Comparison of ENCODE assay signal across 8 mouse cellular contexts in genomic region chr11:88148015-88148637, GRCm38 (mm10). TPM values are rescaled to one million over a fixed set of nuclear protein-coding genes. Genes with fewer than 3 reads are reported as not detected.
A peak's percentile ranks its signal among the peaks of the same experiment; 100 is the strongest.
DNase-seq lines count a peak whose midpoint lies in the region; ATAC-seq and TF ChIP-seq lines count a peak whose summit lies in the region.

No protein-coding gene starts in this region.

- H3K9ac ChIP-seq in lung, embryonic 14.5 days: no peak overlapping the region; the same call in 1 of the 2 replicates

- H3K4me3 ChIP-seq in lung, embryonic 14.5 days (ENCODE audit: low read depth, low read length): no peak overlapping the region
- peak overlapping the region; percentile 23 for H3K4me3 ChIP-seq in limb, embryonic 10.5 days
- H3K4me3 ChIP-seq in small intestine, adult 2 months (ENCODE audit: low read depth, low read length): no peak overlapping the region

- DNase-seq in cerebellum, adult 9-11 months: peak; percentile 22
- DNase-seq in lung, embryonic 14.5 days: no peak
- no peak for DNase-seq in lung, postnatal 10 days
- DNase-seq in limb, embryonic 10.5 days (ENCODE audit: low spot score): no peak
- DNase-seq in adrenal gland, postnatal 25 days: no peak
- DNase-seq in c-Kit-positive CD71-positive TER-119-positive erythroid progenitor cells, embryonic 14.5 days (ENCODE audit: low spot score): no peak

- H3K27ac ChIP-seq in lung, embryonic 14.5 days (ENCODE audit: low read depth): peak overlapping the region; percentile 95
- peak overlapping the region; percentile 85 for H3K27ac ChIP-seq in limb, embryonic 10.5 days
- H3K27ac ChIP-seq in small intestine, adult 2 months (ENCODE audit: insufficient read depth, low read depth, low read length): peak overlapping the region; percentile 69

- 39% methylated on average over 7 of the region's 7 CpGs for WGBS in lung, embryonic 14.5 days
- 44% methylated on average over 7 of the region's 7 CpGs for WGBS in limb, embryonic 10.5 days
- 34% methylated on average over 7 of the region's 7 CpGs for WGBS in small intestine, adult 2 months

- no peaks in the 10 kb centered on the region for H3K9me3 ChIP-seq in lung, embryonic 14.5 days (ENCODE audit: low read depth, low read length)
- no peaks in the 10 kb centered on the region for H3K9me3 ChIP-seq in limb, embryonic 10.5 days (replicated peaks)

- H3K36me3 ChIP-seq in lung, embryonic 14.5 days (ENCODE audit: insufficient read depth): no peaks in the 10 kb centered on the region
- H3K36me3 ChIP-seq in limb, embryonic 10.5 days: peaks cover 2% of the 10 kb centered on the region
- no peaks in the 10 kb centered on the region for H3K36me3 ChIP-seq in small intestine, adult 2 months (ENCODE audit: control insufficient read depth, insufficient read depth, low read length)

- H3K27me3 ChIP-seq in lung, embryonic 14.5 days (ENCODE audit: insufficient read depth, low read length): no peaks in the 10 kb centered on the region
- H3K27me3 ChIP-seq in limb, embryonic 10.5 days (ENCODE audit: low read depth, poor library complexity, severe bottlenecking): no peaks in the 10 kb centered on the region
- no peaks in the 10 kb centered on the region for H3K27me3 ChIP-seq in small intestine, adult 2 months (ENCODE audit: control insufficient read depth, insufficient read depth, low read length)

- no peak for TF ChIP-seq POLR2A in small intestine, adult 2 months (IDR thresholded peaks at IDR 0.05; ENCODE audit: low read depth, low read length)

- no peak for TF ChIP-seq CTCF in lung, embryonic 14.5 days (IDR thresholded peaks at IDR 0.05; ENCODE audit: low read depth)
- TF ChIP-seq CTCF in small intestine, adult 2 months (IDR thresholded peaks at IDR 0.05; ENCODE audit: extremely low read depth, insufficient read length, insufficient replicate concordance, low read depth, low read length): no peak

- peaks cover 56% of the 10 kb centered on the region for H3K4me1 ChIP-seq in lung, embryonic 14.5 days (ENCODE audit: insufficient read depth)
- H3K4me1 ChIP-seq in limb, embryonic 10.5 days: peaks cover 84% of the 10 kb centered on the region
- peaks cover 34% of the 10 kb centered on the region for H3K4me1 ChIP-seq in small intestine, adult 2 months (ENCODE audit: control insufficient read depth, insufficient read depth, insufficient read length, low read length)

- ATAC-seq in cerebellum, adult (ENCODE audit: insufficient number of reproducible peaks, low FRiP score, low TSS enrichment): no peak
- no peak for ATAC-seq in lung, embryonic 14.5 days (ENCODE audit: insufficient read depth)

- H3K4me2 ChIP-seq in lung, embryonic 14.5 days: peak overlapping the region; percentile 34; the same call in 1 of the 2 replicates

RNA-seq across cellular contexts. Expression of gene Cuedc1, which starts 50.3 kb away (rescaled TPM):
- 14.1 and 16.8 TPM in 2 replicates for polyA plus RNA-seq in lung, embryonic 14.5 days (2014; fragmentation: Nextera tagmentation; extraction: Ambion mirVana)
- 15.0 and 22.6 TPM in 2 replicates for polyA plus RNA-seq in limb, embryonic 10.5 days (2016; fragmentation: Nextera tagmentation; extraction: Ambion mirVana)
- polyA plus RNA-seq in small intestine, adult 2 months (2012; rRNA removed): 12.3 and 13.3 TPM in 2 replicates
- 50.7 and 68.6 TPM in 2 replicates for total RNA-seq in adrenal gland, postnatal 25 days (2021)

RNA-seq across cellular contexts. Expression of gene Mrps23, which starts 56.1 kb away (rescaled TPM):
- 55.1 and 57.6 TPM in 2 replicates for polyA plus RNA-seq in lung, embryonic 14.5 days (2014; fragmentation: Nextera tagmentation; extraction: Ambion mirVana)
- 57.9 and 68.1 TPM in 2 replicates for polyA plus RNA-seq in limb, embryonic 10.5 days (2016; fragmentation: Nextera tagmentation; extraction: Ambion mirVana)
- 9.4 and 17.5 TPM in 2 replicates for polyA plus RNA-seq in small intestine, adult 2 months (2012; rRNA removed)
- total RNA-seq in adrenal gland, postnatal 25 days (2021): 133 and 199 TPM in 2 replicates
